Mouse (Mus musculus) thymus, adult 2 months (tissue): ENCODE data around the gene Cdk5rap2. TPM values are rescaled to one million over a fixed set of nuclear protein-coding genes. Genes with fewer than 3 reads are reported as not detected.
A peak's percentile ranks its signal among the peaks of the same experiment; 100 is the strongest.

Experiments used
- DNase-seq: peaks from one replicate; pipeline ENCODE4 v3.0.0; 2021
- H3K27ac ChIP-seq: fragments of 200-500 bp; 2 replicates; pipeline ENCODE4 v1.5.1; 2012; ENCODE audit warnings: low read length, control low read depth; ENCODE audit not compliant: control insufficient read depth, insufficient read depth
- H3K27me3 ChIP-seq: fragments of 200-500 bp; 2 replicates; pipeline ENCODE4 v1.6.1; 2012; ENCODE audit warnings: mild to moderate bottlenecking, low read length, moderate library complexity, mixed read lengths; ENCODE audit not compliant: control insufficient read depth, insufficient read depth
- H3K36me3 ChIP-seq: fragments of 200-500 bp; 2 replicates; pipeline ENCODE4 v1.6.1; 2012; ENCODE audit warnings: mild to moderate bottlenecking, low read length, moderate library complexity; ENCODE audit not compliant: control insufficient read depth, insufficient read depth
- H3K4me1 ChIP-seq: fragments of 200-500 bp; replicated peaks from 2 replicates; pipeline ENCODE4 v1.6.1; 2012; ENCODE audit warnings: low read length; ENCODE audit not compliant: control insufficient read depth, insufficient read depth
- H3K4me3 ChIP-seq: fragments of 200-500 bp; 2 replicates; pipeline ENCODE4 v1.5.1; 2012; ENCODE audit warnings: mild to moderate bottlenecking, low read length, control low read depth, moderate library complexity; ENCODE audit not compliant: control insufficient read depth, insufficient read depth
- CTCF ChIP-seq: fragments of 200-500 bp; IDR thresholded peaks from 2 replicates; pipeline ENCODE4 v1.5.1; 2012; ENCODE audit warnings: mild to moderate bottlenecking, control low read depth, low read length, moderate library complexity, borderline replicate concordance; ENCODE audit not compliant: control insufficient read depth, poor library complexity, insufficient read depth; ENCODE audit errors: extremely low read depth
- POLR2A ChIP-seq: fragments of 200-500 bp; IDR thresholded peaks from 2 replicates; pipeline ENCODE4 v1.6.1; 2012; ENCODE audit warnings: mild to moderate bottlenecking, low read length, control low read depth, moderate library complexity; ENCODE audit not compliant: control insufficient read depth, poor library complexity, insufficient read depth; ENCODE audit errors: extremely low read depth
- WGBS: fragments of 180-500 bp; shearing (Covaris S2); methylation state at CpG from one replicate; pipeline ENCODE4 v1.1.7; 2018; 5-methylcytosine and 5-hydroxymethylcytosine counted together
- polyA plus RNA-seq: library from polyadenylated mRNA; depleted of rRNA; stranded (reverse); fragments of >200 nt; gene quantifications from 2 replicates; pipeline ENCODE4 v1.2.3, GENCODE M21; 2012

Cdk5rap2 gene
- polyA plus RNA-seq, 1 experiment: 13.3 TPM

- no peak for DNase-seq
- Histone ChIP-seq H3K4me3 (no peak overlapping the region), H3K27me3 (no peaks in the 10 kb centered on the region), H3K27ac (no peak overlapping the region), H3K36me3 (no peaks in the 10 kb centered on the region), H3K4me1 (no peaks in the 10 kb centered on the region; the same call in 1 of the 2 replicates)
- WGBS: 96% methylated on average over 5 of the region's 5 CpGs
- TF ChIP-seq POLR2A: no peak
- TF ChIP-seq CTCF: no peak
Measured at GRCm38 (mm10) chr4:70311530-70311929, 98.7 kb downstream of the Cdk5rap2 start.

GRCm38 (mm10) chr4:70307230-70307629 is 103.0 kb downstream of the Cdk5rap2 start:
- Histone ChIP-seq H3K4me1 (peaks cover 4% of the 10 kb centered on the region), H3K4me3 (no peak overlapping the region), H3K27ac (no peak overlapping the region), H3K27me3 (no peaks in the 10 kb centered on the region), H3K36me3 (no peaks in the 10 kb centered on the region; the same call in 1 of the 2 replicates)
- peak; percentile 66 for DNase-seq
- TF ChIP-seq CTCF (no peak), POLR2A (no peak)
- WGBS: 49% methylated on average over 4 of the region's 4 CpGs

- Histone ChIP-seq H3K4me1 (peaks cover 4% of the 10 kb centered on the region; the same call in 1 of the 2 replicates), H3K4me3 (no peak overlapping the region), H3K27me3 (no peaks in the 10 kb centered on the region), H3K36me3 (peaks cover 11% of the 10 kb centered on the region; the same call in 1 of the 2 replicates), H3K27ac (no peak overlapping the region)
- TF ChIP-seq CTCF (no peak), POLR2A (no peak)
- WGBS: 23% methylated on average over 4 of the region's 4 CpGs
- no peak for DNase-seq
Measured at GRCm38 (mm10) chr4:70303870-70304269, 106.4 kb downstream of the Cdk5rap2 start.

GRCm38 (mm10) chr4:70301187-70301586 is 109.1 kb downstream of the Cdk5rap2 start:
- no peak overlapping the region for H3K4me3 ChIP-seq
- no peak overlapping the region for H3K27ac ChIP-seq
- peaks cover 4% of the 10 kb centered on the region; the same call in 1 of the 2 replicates for H3K4me1 ChIP-seq
- H3K27me3 ChIP-seq: no peaks in the 10 kb centered on the region
- WGBS: 97% methylated on average over 9 of the region's 9 CpGs
- TF ChIP-seq POLR2A: no peak
- no peak for TF ChIP-seq CTCF
- no peak for DNase-seq
- peaks cover 17% of the 10 kb centered on the region for H3K36me3 ChIP-seq

GRCm38 (mm10) chr4:70289361-70289760 is 120.9 kb downstream of the Cdk5rap2 start:
- Histone ChIP-seq H3K27ac (no peak overlapping the region), H3K4me3 (no peak overlapping the region), H3K27me3 (no peaks in the 10 kb centered on the region), H3K36me3 (no peaks in the 10 kb centered on the region; the same call in 1 of the 2 replicates), H3K4me1 (no peaks in the 10 kb centered on the region)
- no peak for DNase-seq
- 94% methylated on average over 6 of the region's 6 CpGs for WGBS
- TF ChIP-seq POLR2A: no peak
- no peak for TF ChIP-seq CTCF

GRCm38 (mm10) chr4:70283163-70283562 is 127.1 kb downstream of the Cdk5rap2 start:
- Histone ChIP-seq H3K27me3 (no peaks in the 10 kb centered on the region), H3K4me1 (no peaks in the 10 kb centered on the region), H3K27ac (no peak overlapping the region), H3K36me3 (peaks cover 4% of the 10 kb centered on the region; the same call in 1 of the 2 replicates), H3K4me3 (no peak overlapping the region)
- TF ChIP-seq CTCF: no peak
- TF ChIP-seq POLR2A: no peak
- 98% methylated on average over 9 of the region's 9 CpGs for WGBS
- no peak for DNase-seq

GRCm38 (mm10) chr4:70278882-70279281 is 131.4 kb downstream of the Cdk5rap2 start:
- Histone ChIP-seq H3K4me3 (no peak overlapping the region), H3K27ac (no peak overlapping the region), H3K36me3 (peaks cover 4% of the 10 kb centered on the region; the same call in 1 of the 2 replicates), H3K27me3 (no peaks in the 10 kb centered on the region), H3K4me1 (no peaks in the 10 kb centered on the region)
- no peak for DNase-seq
- no peak for TF ChIP-seq POLR2A
- no peak for TF ChIP-seq CTCF
- WGBS: 98% methylated on average over 4 of the region's 4 CpGs
